Mouse (Mus musculus): Measurements from ENCODE around the gene Gm20883. TPM values are rescaled to one million over a fixed set of nuclear protein-coding genes. Genes with fewer than 3 reads are reported as not detected.

The Gm20883 gene
- total RNA-seq (2023), result not detected

GRCm38 (mm10) chrY:50607951-50608350 is at the start of gene Gm20883:
Gm20883 (plus strand) TSS chrY:50608251.

